Mouse (Mus musculus) kidney, postnatal 4 days (tissue): ENCODE results near the gene Smpdl3b.
"Not testable (repeated sequence)": the region's sequence is repeated elsewhere in the genome, so short reads cannot be mapped to it uniquely, and the experiment has no call there.

Source experiments
- DNase-seq, 2 experiments: peaks; one replicate each; pipeline ENCODE4 v3.0.0; 2021; ENCODE audit warnings: mixed read lengths in 2 of 2

The Smpdl3b gene

GRCm38 (mm10) chr4:132778562-132779201, 21.6 kb upstream of the Smpdl3b start:
- no peak for DNase-seq

GRCm38 (mm10) chr4:132776764-132777163, 19.7 kb upstream of the Smpdl3b start:
- DNase-seq = peak; percentile 85 to 86

- no peak for DNase-seq
These were observed 17.9 kb upstream of the Smpdl3b start for GRCm38 (mm10) chr4:132774905-132775304.

GRCm38 (mm10) chr4:132771776-132772175, 14.7 kb upstream of the Smpdl3b start:
- no peak for DNase-seq

- DNase-seq = peak; percentile 99
These were observed 11.1 kb upstream of the Smpdl3b start, which contains the start of gene Rpa2 for GRCm38 (mm10) chr4:132767914-132768876. Rpa2 (plus strand) TSS chr4:132768332.

- DNase-seq = not testable (repeated sequence)
These were observed 6.1 kb upstream of the Smpdl3b start for GRCm38 (mm10) chr4:132763125-132763524.

- no peak for DNase-seq
These were observed 5.5 kb upstream of the Smpdl3b start for GRCm38 (mm10) chr4:132762602-132763001.

GRCm38 (mm10) chr4:132760296-132760695, 3.2 kb upstream of the Smpdl3b start:
- no peak for DNase-seq

GRCm38 (mm10) chr4:132757633-132758351, 740 bp upstream of the Smpdl3b start:
- DNase-seq = peak in 1 of 2 experiments; percentile 18

- no peak for DNase-seq
These were observed 4.1 kb downstream of the Smpdl3b start for GRCm38 (mm10) chr4:132752992-132753391.

GRCm38 (mm10) chr4:132749258-132749982, 7.6 kb downstream of the Smpdl3b start:
- DNase-seq = no peak

- DNase-seq = no peak
These were observed 8.3 kb downstream of the Smpdl3b start for GRCm38 (mm10) chr4:132748778-132749177.

GRCm38 (mm10) chr4:132747664-132748259, 9.3 kb downstream of the Smpdl3b start:
- DNase-seq = peak; percentile 12 to 47

- DNase-seq = no peak
These were observed 10.0 kb downstream of the Smpdl3b start for GRCm38 (mm10) chr4:132746911-132747517.

GRCm38 (mm10) chr4:132743992-132744911, 12.8 kb downstream of the Smpdl3b start:
- peak in 1 of 2 experiments; percentile 25 for DNase-seq

- DNase-seq = no peak
These were observed 15.6 kb downstream of the Smpdl3b start for GRCm38 (mm10) chr4:132741491-132741890.

- not testable (repeated sequence) for DNase-seq
These were observed 19.9 kb downstream of the Smpdl3b start for GRCm38 (mm10) chr4:132737154-132737553.

GRCm38 (mm10) chr4:132735894-132736293, 21.2 kb downstream of the Smpdl3b start:
- peak in 1 of 2 experiments; percentile 11 for DNase-seq

GRCm38 (mm10) chr4:132735389-132735788, 21.7 kb downstream of the Smpdl3b start:
- no peak for DNase-seq

- DNase-seq = no peak
These were observed 22.3 kb downstream of the Smpdl3b start for GRCm38 (mm10) chr4:132734766-132735165.
